Mouse (Mus musculus) heart, embryonic 11.5 days (tissue): ENCODE measurements around the gene T. TPM values are rescaled to one million over a fixed set of nuclear protein-coding genes. Genes with fewer than 3 reads are reported as not detected.

Source experiments
- polyA plus RNA-seq: library from polyadenylated mRNA; unstranded; fragments of >200 nt; fragmentation: Nextera tagmentation; extraction: Ambion mirVana; gene quantifications from 2 replicates; pipeline ENCODE4 v1.2.1, GENCODE M21; 2014

T gene
- polyA plus RNA-seq, 1 experiment from 2014 or later = 0.24 TPM

Other genes with a start within 250 kb of the T start
- gene Ccr6, start 198.4 kb upstream of the T start, polyA plus RNA-seq = not detected in 2 replicates
- 152 and 153 TPM in 2 replicates for gene Mpc1, start 151.5 kb upstream of the T start, polyA plus RNA-seq
- 66.9 and 71.5 TPM in 2 replicates for gene Sft2d1, start 123.3 kb upstream of the T start, polyA plus RNA-seq
- gene Prr18, start 97.0 kb upstream of the T start, polyA plus RNA-seq = 0.39 TPM in 1 of 2 replicates, not detected in the other
- 0.73 and 0.79 TPM in 2 replicates for gene T2, start 78.4 kb upstream of the T start, polyA plus RNA-seq
- 3.0 and 4.1 TPM in 2 replicates for gene Pde10a, start 90.9 kb downstream of the T start, polyA plus RNA-seq
- not detected in 2 replicates for gene Gm17087, start 132.5 kb downstream of the T start, polyA plus RNA-seq